Mouse (Mus musculus): ENCODE data around the gene Fgf4. TPM values are rescaled to one million over a fixed set of nuclear protein-coding genes. Genes with fewer than 3 reads are reported as not detected.

The Fgf4 gene
- polyA plus RNA-seq (2015; fragmentation: Illumina TruSeq; extraction: RNeasy Lipid Tissue Mini Kit (QIAGEN cat#74804); ENCODE audit: low read depth, low replicate concordance): not detected

DNA sequence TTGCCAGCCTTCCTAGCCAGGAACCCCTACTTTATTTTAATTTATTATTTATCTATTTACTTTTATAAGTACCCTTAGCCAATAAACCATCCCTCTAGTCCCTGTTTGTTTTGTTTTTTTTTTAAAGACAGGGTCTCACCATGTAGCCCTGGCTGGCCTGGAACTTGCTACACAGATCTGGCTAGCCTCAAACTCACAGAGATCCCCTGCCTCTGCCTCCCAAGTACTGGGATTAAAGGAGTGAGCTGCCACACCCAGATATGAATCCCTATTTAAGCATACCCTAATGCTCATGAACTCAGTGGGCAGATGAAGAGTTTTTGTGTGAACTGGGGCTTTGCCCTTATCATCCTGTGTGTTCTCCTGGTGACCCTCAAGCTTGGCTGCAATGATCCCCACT, at the start of gene Fgf4:
Gene Fgf4, plus strand, starts transcription at position 301 of the 400 bp plus-strand sequence.

DNA sequence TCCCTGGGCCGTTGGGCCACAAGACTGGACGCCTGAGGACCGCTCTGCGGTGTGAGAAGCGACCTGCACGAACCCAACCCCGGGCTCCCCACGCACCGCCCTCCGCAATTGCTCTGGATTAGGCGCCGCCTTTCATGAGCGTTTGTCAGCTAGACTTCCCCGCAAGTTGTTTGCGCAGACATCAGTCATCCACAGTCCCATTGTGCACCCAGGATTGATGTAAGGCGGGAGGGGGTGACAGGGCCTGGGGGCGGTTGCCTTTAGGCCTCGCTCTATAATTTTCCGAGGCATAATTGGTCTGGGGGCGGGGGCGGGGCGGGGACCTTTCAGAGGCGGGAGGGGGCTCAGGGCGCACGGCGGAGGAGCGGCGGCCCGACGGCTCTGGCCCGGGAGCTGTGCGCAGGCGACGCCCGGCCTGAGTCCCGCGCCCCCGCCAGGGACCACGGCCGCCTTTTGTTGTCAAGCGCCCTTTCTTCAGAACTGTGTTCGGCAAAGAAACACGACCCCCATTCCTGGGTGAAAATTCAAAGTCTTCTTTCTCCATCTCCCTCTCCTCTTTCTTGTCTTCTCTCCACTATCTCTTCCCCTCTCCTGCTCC, 9.2 kb upstream of the Fgf4 start, which contains the start of gene Fgf3:
Gene Fgf3, plus strand, starts transcription at position 193 of the 598 bp plus-strand sequence.

DNA sequence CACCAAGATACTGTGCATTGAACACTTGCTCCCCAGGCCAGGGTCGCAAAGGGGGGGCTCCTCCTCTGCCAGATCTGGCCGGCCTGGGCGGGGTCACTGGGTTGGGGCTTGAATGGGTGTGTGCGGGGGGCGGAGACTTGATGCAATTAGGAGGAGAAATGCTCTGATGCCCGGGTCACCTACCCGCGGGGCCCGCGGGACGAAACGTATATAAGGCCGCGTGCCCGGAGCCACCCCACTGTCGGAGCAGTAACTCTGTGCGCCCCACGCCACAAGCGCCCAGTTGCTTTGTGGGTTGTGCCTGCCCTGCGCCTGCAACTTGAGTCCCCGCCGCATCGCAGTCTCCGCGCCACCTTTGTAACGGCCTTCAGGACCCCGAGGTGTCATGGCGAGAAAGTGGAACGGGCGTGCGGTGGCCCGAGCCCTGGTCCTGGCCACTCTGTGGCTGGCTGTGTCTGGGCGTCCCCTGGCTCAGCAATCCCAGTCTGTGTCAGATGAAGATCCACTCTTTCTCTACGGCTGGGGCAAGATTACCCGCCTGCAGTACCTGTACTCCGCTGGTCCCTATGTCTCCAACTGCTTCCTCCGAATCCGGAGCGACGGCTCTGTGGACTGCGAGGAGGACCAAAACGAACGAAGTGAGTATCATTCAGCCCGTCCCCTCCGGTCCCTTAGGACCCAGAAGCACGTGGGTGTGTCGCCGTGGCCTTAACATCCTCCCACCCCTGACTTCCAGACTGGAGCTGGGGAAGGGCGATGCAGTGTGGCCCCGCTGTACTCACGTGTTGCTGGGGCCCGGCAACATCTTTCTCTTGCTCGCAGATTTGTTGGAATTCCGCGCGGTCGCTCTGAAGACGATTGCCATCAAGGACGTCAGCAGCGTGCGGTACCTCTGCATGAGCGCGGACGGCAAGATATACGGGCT, 49.4 kb downstream of the Fgf4 start, which contains the start of gene Fgf15:
Gene Fgf15, plus strand, starts transcription at position 238 of the 925 bp plus-strand sequence.

Other genes with a start within 250 kb of the Fgf4 start
- gene Ano1, start 95.4 kb upstream of the Fgf4 start, polyA plus RNA-seq (2015; fragmentation: Illumina TruSeq; extraction: RNeasy Lipid Tissue Mini Kit (QIAGEN cat#74804); ENCODE audit: low read depth, low replicate concordance): 3.3 TPM
- 1.8 TPM for gene Fgf3, start 9.3 kb upstream of the Fgf4 start, polyA plus RNA-seq (2015; fragmentation: Illumina TruSeq; extraction: RNeasy Lipid Tissue Mini Kit (QIAGEN cat#74804); ENCODE audit: low read depth, low replicate concordance)
- gene Fgf15, start 49.2 kb downstream of the Fgf4 start, polyA plus RNA-seq (2015; fragmentation: Illumina TruSeq; extraction: RNeasy Lipid Tissue Mini Kit (QIAGEN cat#74804); ENCODE audit: low read depth, low replicate concordance): not detected
- gene LTO1, start 67.7 kb downstream of the Fgf4 start, polyA plus RNA-seq (2015; fragmentation: Illumina TruSeq; extraction: RNeasy Lipid Tissue Mini Kit (QIAGEN cat#74804); ENCODE audit: low read depth, low replicate concordance): 23.4 TPM
- 30.3 TPM for gene Ccnd1, start 92.6 kb downstream of the Fgf4 start, polyA plus RNA-seq (2015; fragmentation: Illumina TruSeq; extraction: RNeasy Lipid Tissue Mini Kit (QIAGEN cat#74804); ENCODE audit: low read depth, low replicate concordance)

Measured in brain, adult 10 weeks (tissue).